Mouse (Mus musculus) embryonic facial prominence, embryonic 12.5 days (tissue): ENCODE measurements around the gene Hdhd5. TPM values are rescaled to one million over a fixed set of nuclear protein-coding genes. Genes with fewer than 3 reads are reported as not detected.

Experiments used
- ATAC-seq: fragments of 200-750 bp; cut with Nextera tagmentation; 2 replicates; pipeline ENCODE4 v1.8.0; 2017; ENCODE audit not compliant: insufficient number of reproducible peaks, insufficient read depth, low FRiP score, low TSS enrichment
- H3K27ac ChIP-seq: fragments of 300-500 bp; sonication (generic); 2 replicates; pipeline ENCODE4 v1.5.1; 2016; ENCODE audit warnings: mild to moderate bottlenecking
- H3K27me3 ChIP-seq: fragments of 300-500 bp; sonication (generic); 2 replicates; pipeline ENCODE4 v1.6.1; 2016; ENCODE audit warnings: mild to moderate bottlenecking, moderate library complexity
- H3K36me3 ChIP-seq: fragments of 300-500 bp; sonication (generic); 2 replicates; pipeline ENCODE4 v1.6.1; 2016; ENCODE audit warnings: mild to moderate bottlenecking
- H3K4me1 ChIP-seq: fragments of 300-500 bp; sonication (generic); 2 replicates; pipeline ENCODE4 v1.6.1; 2016
- H3K4me2 ChIP-seq: fragments of 300-500 bp; sonication (generic); replicated peaks from 2 replicates; pipeline ENCODE4 v1.6.1; 2016; ENCODE audit warnings: mild to moderate bottlenecking, moderate library complexity
- H3K4me3 ChIP-seq: fragments of 300-500 bp; sonication (generic); 2 replicates; pipeline ENCODE4 v1.5.1; 2016; ENCODE audit warnings: mild to moderate bottlenecking
- H3K9ac ChIP-seq: fragments of 300-500 bp; sonication (generic); 2 replicates; pipeline ENCODE4 v1.6.1; 2016; ENCODE audit warnings: mild to moderate bottlenecking, moderate library complexity
- H3K9me3 ChIP-seq: fragments of 300-500 bp; sonication (generic); 2 replicates; pipeline ENCODE4 v1.6.1; 2016; ENCODE audit warnings: mild to moderate bottlenecking, moderate library complexity
- WGBS: fragments of 180-500 bp; shearing (Covaris S2); methylation state at CpG from one replicate; pipeline ENCODE4 v1.1.7; 2016; 5-methylcytosine and 5-hydroxymethylcytosine counted together
- polyA plus RNA-seq: library from polyadenylated mRNA; unstranded; fragments of >200 nt; fragmentation: Nextera tagmentation; extraction: Ambion mirVana; gene quantifications from 2 replicates; pipeline ENCODE4 v1.2.1, GENCODE M21; 2016

Gene Hdhd5
- polyA plus RNA-seq, 1 experiment from 2014 or later, result 19.4 TPM

DNA sequence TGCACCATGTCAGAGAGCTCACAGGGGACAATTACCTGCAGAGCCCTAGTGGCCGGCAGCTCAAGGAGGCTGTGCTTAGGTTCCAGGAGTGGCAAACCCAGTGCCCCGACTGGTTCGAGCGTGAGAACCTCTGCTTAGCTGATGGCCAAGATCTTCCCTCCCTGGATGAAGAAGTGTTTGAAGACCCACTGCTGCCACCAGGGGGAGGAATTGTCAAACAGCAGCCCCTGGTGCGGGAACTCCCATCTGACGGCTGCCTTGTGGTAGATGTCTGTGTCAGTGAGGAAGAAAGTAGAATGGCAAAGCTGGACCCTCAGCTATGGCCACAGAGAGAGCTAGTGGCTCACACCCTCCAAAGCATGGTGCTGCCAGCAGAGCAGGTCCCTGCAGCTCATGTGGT lies 49.6 kb downstream of the Hdhd5 start:
- H3K9ac ChIP-seq, result no peak overlapping the region
- H3K4me2 ChIP-seq, result no peak overlapping the region
- no peaks in the 10 kb centered on the region for H3K4me1 ChIP-seq
- ATAC-seq, result no peak
- H3K4me3 ChIP-seq, result no peak overlapping the region
- WGBS, result 87% methylated on average over 6 of the region's 6 CpGs
- peaks cover 10% of the 10 kb centered on the region; the same call in 1 of the 2 replicates for H3K36me3 ChIP-seq
- H3K27ac ChIP-seq, result no peak overlapping the region
- H3K27me3 ChIP-seq, result no peaks in the 10 kb centered on the region
- H3K9me3 ChIP-seq, result no peaks in the 10 kb centered on the region

DNA sequence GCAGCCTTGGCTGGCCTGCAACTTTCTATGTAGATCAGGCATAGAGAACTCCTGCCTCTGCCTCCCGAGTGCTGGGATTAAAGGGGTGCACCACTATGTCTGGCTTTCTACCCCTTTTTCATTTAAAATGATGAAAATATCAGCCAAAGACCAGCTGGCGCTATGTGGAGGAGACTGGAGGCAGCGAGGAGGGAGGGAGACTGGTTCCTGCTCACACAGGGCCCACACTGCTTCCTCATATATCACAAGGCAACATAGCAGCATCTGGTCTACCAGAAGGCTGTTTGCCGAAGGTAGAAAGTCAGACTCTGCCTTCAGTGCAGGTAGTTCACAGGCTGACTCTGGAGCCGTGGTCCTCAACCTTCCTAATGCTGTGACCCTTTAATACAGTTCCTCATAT lies 50.8 kb downstream of the Hdhd5 start:
- no peak for ATAC-seq
- peaks cover 10% of the 10 kb centered on the region; the same call in 1 of the 2 replicates for H3K36me3 ChIP-seq
- H3K9ac ChIP-seq, result no peak overlapping the region
- no peaks in the 10 kb centered on the region for H3K27me3 ChIP-seq
- no peaks in the 10 kb centered on the region for H3K4me1 ChIP-seq
- H3K4me2 ChIP-seq, result no peak overlapping the region
- no peak overlapping the region for H3K4me3 ChIP-seq
- WGBS, result 82% methylated on average over 5 of the region's 5 CpGs
- no peak overlapping the region for H3K27ac ChIP-seq
- H3K9me3 ChIP-seq, result no peaks in the 10 kb centered on the region

- H3K36me3 ChIP-seq, result peaks cover 10% of the 10 kb centered on the region; the same call in 1 of the 2 replicates
- no peak overlapping the region for H3K4me2 ChIP-seq
- H3K9me3 ChIP-seq, result no peaks in the 10 kb centered on the region
- H3K9ac ChIP-seq, result no peak overlapping the region
- H3K4me3 ChIP-seq, result no peak overlapping the region
- ATAC-seq, result no peak
- no peak overlapping the region for H3K27ac ChIP-seq
- no peaks in the 10 kb centered on the region for H3K27me3 ChIP-seq
- no peaks in the 10 kb centered on the region for H3K4me1 ChIP-seq
- 91% methylated on average over 2 of the region's 2 CpGs for WGBS
Observed at GRCm38 (mm10) chr6:120479302-120479701, 51.8 kb downstream of the Hdhd5 start.

DNA sequence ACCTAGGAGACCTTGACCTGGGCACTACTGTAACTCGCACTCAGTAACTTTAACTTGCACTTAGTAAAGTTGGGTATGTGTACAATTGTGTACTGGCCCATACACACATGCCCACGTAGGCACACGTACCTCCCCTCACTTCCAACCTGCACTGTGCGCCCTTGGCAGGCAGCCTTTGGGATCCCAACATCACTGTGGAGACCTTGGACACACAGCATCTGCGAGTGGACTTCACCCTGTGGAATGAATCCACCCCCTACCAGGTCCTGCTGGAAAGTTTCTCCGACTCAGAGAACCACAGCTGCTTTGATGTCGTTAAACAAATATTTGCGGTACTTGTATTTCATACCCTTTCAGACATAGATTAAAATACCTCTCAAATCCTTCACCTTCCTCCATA lies 55.8 kb downstream of the Hdhd5 start:
- 83% methylated on average over 8 of the region's 8 CpGs for WGBS
- ATAC-seq, result no peak
- Histone ChIP-seq H3K27ac (no peak overlapping the region), H3K36me3 (no peaks in the 10 kb centered on the region), H3K4me3 (no peak overlapping the region), H3K4me2 (no peak overlapping the region), H3K4me1 (peaks cover 16% of the 10 kb centered on the region), H3K27me3 (no peaks in the 10 kb centered on the region), H3K9me3 (no peaks in the 10 kb centered on the region), H3K9ac (no peak overlapping the region)

DNA sequence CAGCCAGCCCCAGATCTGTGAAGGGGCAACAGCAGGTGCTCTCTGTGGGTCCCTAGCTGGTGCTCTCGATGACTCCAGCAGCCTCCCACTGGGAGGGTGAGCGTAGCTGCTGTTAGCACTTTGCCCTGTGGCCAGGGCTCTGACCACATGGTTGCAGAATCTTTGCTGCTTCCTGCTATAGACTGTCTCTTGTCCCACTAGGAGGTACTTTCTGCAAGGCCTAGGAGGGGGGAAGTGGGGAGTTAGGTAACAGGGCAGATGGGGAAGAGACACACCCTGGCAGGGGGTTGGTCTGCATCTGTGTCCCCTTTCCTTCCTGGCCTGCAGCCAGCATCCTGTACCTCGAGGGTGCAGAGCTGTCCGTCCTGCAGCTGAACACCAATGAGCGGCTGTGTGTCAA lies 57.7 kb downstream of the Hdhd5 start:
- H3K4me3 ChIP-seq, result no peak overlapping the region
- peaks cover 16% of the 10 kb centered on the region for H3K4me1 ChIP-seq
- H3K9me3 ChIP-seq, result no peaks in the 10 kb centered on the region
- 34% methylated on average over 5 of the region's 5 CpGs for WGBS
- no peak overlapping the region for H3K9ac ChIP-seq
- no peaks in the 10 kb centered on the region for H3K36me3 ChIP-seq
- H3K4me2 ChIP-seq, result no peak overlapping the region
- H3K27ac ChIP-seq, result no peak overlapping the region
- no peaks in the 10 kb centered on the region for H3K27me3 ChIP-seq
- no peak for ATAC-seq

- Histone ChIP-seq H3K9me3 (no peaks in the 10 kb centered on the region), H3K9ac (no peak overlapping the region), H3K27ac (no peak overlapping the region), H3K27me3 (no peaks in the 10 kb centered on the region), H3K4me2 (no peak overlapping the region), H3K4me1 (peaks cover 16% of the 10 kb centered on the region), H3K4me3 (no peak overlapping the region), H3K36me3 (no peaks in the 10 kb centered on the region)
- WGBS, result 29% methylated on average over 8 of the region's 8 CpGs
- no peak for ATAC-seq
Observed at GRCm38 (mm10) chr6:120472455-120473140, 58.5 kb downstream of the Hdhd5 start.

DNA sequence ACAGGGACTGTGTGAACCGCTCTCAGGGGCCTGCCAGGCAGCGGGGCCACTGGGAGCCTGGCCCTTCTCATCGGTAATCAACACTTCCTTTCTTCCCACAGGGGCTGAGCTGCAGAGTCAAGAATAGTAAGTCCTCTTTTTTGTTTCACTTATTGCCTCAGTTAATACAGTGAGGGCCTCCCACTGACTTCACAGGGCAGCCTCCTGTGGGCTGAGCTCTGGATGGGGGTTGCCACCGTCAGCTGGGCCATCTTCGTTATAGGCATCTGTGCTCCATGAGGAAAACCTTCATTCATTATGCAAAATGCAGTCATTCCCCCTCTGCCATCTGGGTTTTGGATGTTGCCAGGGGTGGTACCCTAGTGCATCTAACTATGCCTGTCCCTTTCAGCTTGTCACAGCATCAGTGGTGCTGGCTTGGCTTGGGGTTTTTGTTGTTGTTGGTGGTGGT lies 59.1 kb downstream of the Hdhd5 start:
- H3K4me1 ChIP-seq, result peaks cover 16% of the 10 kb centered on the region
- H3K4me2 ChIP-seq, result no peak overlapping the region
- ATAC-seq, result no peak
- WGBS, result 6% methylated on average over 5 of the region's 5 CpGs
- no peak overlapping the region for H3K9ac ChIP-seq
- H3K27me3 ChIP-seq, result no peaks in the 10 kb centered on the region
- H3K9me3 ChIP-seq, result no peaks in the 10 kb centered on the region
- H3K27ac ChIP-seq, result no peak overlapping the region
- no peaks in the 10 kb centered on the region for H3K36me3 ChIP-seq
- H3K4me3 ChIP-seq, result no peak overlapping the region

DNA sequence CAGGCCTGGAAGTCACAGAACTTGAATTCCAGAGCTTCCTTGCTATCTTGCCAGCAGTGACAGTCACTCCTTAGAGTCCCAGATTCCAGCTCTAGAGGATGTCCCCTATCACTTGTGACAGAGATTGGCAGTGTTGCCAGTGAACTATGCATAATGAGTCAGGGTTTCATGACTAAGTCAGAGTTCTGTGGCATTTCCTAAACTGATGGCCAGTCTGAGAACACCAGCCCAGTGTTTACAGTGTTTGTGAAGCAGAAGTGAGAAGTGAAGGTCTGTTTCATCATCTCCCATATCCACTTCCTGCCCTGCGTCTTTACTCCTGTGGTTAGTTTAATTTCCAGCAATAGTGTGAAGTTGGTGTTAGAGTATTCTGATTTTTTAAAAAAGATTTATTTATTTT lies 60.5 kb downstream of the Hdhd5 start:
- ATAC-seq, result no peak
- 86% methylated on average over 1 of the region's 1 CpGs for WGBS
- Histone ChIP-seq H3K36me3 (no peaks in the 10 kb centered on the region), H3K4me1 (peaks cover 16% of the 10 kb centered on the region), H3K27ac (no peak overlapping the region), H3K27me3 (0 out of 2 replicates have a peak, but pooled peaks cover under 1% of the 10 kb centered on the region), H3K9me3 (no peaks in the 10 kb centered on the region), H3K4me2 (no peak overlapping the region), H3K9ac (no peak overlapping the region), H3K4me3 (no peak overlapping the region)

DNA sequence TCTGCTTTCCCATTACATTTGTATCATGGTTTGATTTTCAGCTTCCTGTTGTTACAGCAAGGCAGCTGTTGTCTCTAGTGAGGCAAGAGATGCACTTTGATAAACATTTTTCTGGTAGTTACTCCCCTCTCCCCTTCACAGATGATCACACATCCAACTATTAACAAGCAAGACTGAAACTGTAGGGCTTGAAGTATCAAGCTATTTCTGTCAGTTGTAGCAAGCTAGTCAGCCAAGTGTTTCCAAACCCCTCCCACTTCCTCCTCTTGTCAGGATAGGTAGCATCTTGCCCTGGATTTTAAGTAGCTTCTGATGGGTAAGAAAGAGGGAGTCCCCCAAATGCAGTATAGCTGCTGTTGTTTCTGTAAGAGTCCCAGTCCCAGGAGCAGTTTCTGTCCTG lies 61.3 kb downstream of the Hdhd5 start:
- no peak for ATAC-seq

DNA sequence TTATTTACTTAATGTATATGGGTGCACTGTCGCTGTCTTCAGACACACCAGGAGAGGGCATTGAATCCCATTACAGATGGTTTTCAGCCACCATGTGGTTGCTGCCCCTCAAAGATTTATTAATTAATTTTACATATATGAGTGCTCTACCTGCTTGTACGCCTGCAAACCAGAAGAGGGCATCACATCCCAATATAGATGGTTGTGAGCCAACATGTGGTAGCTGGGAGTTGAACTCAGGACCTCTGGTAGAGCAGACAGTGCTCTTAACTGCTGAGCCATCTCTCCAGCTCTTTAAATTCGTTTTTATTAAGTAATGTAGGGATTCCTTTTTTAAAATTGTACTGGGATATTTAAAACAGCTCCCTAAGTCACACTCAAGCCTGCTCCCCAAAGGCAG lies 61.9 kb downstream of the Hdhd5 start:
- Histone ChIP-seq H3K4me3 (no peak overlapping the region), H3K4me1 (peaks cover 16% of the 10 kb centered on the region), H3K27ac (no peak overlapping the region), H3K9me3 (no peaks in the 10 kb centered on the region), H3K9ac (no peak overlapping the region), H3K4me2 (no peak overlapping the region), H3K27me3 (peaks cover 14% of the 10 kb centered on the region), H3K36me3 (no peaks in the 10 kb centered on the region)
- ATAC-seq, result no peak
- 72% methylated on average over 3 of the region's 3 CpGs for WGBS

More for the DNA sequence above, 61.3 kb downstream of the Hdhd5 start:
- Histone ChIP-seq H3K27ac (no peak overlapping the region), H3K9me3 (no peaks in the 10 kb centered on the region), H3K4me2 (no peak overlapping the region), H3K36me3 (no peaks in the 10 kb centered on the region), H3K4me1 (peaks cover 16% of the 10 kb centered on the region), H3K9ac (no peak overlapping the region), H3K27me3 (peaks cover 9% of the 10 kb centered on the region), H3K4me3 (no peak overlapping the region)

- H3K36me3 ChIP-seq, result no peaks in the 10 kb centered on the region
- H3K4me1 ChIP-seq, result peaks cover 14% of the 10 kb centered on the region
- H3K9ac ChIP-seq, result no peak overlapping the region
- H3K4me3 ChIP-seq, result no peak overlapping the region
- WGBS, result 90% methylated on average over 4 of the region's 4 CpGs
- no peak overlapping the region for H3K27ac ChIP-seq
- no peaks in the 10 kb centered on the region for H3K9me3 ChIP-seq
- peaks cover 24% of the 10 kb centered on the region for H3K27me3 ChIP-seq
- no peak overlapping the region for H3K4me2 ChIP-seq
- ATAC-seq, result no peak
Observed at GRCm38 (mm10) chr6:120468259-120468658, 62.9 kb downstream of the Hdhd5 start.

- Histone ChIP-seq H3K4me1 (peaks cover 6% of the 10 kb centered on the region), H3K27ac (no peak overlapping the region), H3K4me3 (no peak overlapping the region), H3K4me2 (no peak overlapping the region), H3K36me3 (no peaks in the 10 kb centered on the region), H3K27me3 (peaks cover 37% of the 10 kb centered on the region), H3K9me3 (no peaks in the 10 kb centered on the region), H3K9ac (no peak overlapping the region)
- ATAC-seq, result no peak
- WGBS, result 78% methylated on average over 10 of the region's 10 CpGs
Observed at GRCm38 (mm10) chr6:120466609-120467329, 64.3 kb downstream of the Hdhd5 start.
